Mouse (Mus musculus): Measurements from ENCODE around the gene Nprl2. TPM values are rescaled to one million over a fixed set of nuclear protein-coding genes. Genes with fewer than 3 reads are reported as not detected.

Nprl2 gene
- polyA plus RNA-seq, 1 experiment, result 83.5 TPM

DNA sequence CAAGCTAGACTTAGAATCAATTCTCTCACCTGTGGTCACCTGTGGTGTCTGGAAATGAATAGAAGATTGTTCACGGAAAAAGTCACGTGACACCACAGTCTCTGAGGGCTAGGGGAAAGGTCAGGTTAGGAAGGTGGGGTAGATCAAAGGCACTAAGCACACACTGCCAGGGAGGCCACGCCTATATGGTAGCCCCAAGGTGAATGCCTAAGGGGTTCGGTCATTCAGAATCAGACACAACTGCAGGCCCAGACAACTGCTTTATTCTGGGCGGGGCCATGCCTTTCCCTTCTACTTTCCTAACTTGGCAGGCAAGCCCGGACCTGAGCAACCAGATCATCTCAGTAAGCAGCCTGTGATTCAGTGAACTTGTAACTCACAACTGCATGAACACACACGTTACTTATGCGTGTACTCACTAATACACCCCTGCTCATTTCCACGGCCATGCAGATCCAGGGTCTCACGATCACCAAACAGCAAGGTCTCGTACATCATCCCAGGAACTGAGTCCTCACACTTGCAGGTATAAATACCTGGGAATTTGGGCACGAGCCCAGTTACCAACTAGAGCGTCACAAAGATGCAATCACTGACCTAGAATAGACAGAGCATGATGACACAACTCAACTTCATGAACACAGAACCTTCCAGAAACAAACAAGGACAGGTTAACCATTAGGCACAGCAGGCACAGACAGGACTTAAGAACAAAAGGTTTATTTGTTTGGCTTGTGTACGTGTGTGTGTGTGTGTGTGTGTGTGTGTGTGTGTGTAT, 33.7 kb downstream of the Nprl2 start:
- 88% methylated on average over 14 of the region's 14 CpGs for WGBS
- no peak for DNase-seq
- Histone ChIP-seq H3K27ac (ENCODE audit: control insufficient read depth, insufficient read depth, low read length) (no peak overlapping the region), H3K27me3 (ENCODE audit: control insufficient read depth, insufficient read depth, low read length) (no peaks in the 10 kb centered on the region), H3K36me3 (ENCODE audit: control insufficient read depth, insufficient read depth, low read length) (no peaks in the 10 kb centered on the region), H3K4me1 (replicated peaks; ENCODE audit: control insufficient read depth, insufficient read depth, low read length) (peaks cover 4% of the 10 kb centered on the region; the same call in 1 of the 2 replicates), H3K4me3 (ENCODE audit: control insufficient read depth, insufficient read depth, low read length) (no peak overlapping the region)
- TF ChIP-seq CTCF (IDR thresholded peaks at IDR 0.05; ENCODE audit: borderline replicate concordance, control insufficient read depth, extremely low read depth, insufficient read depth, low read length, poor library complexity) (no peak), POLR2A (IDR thresholded peaks at IDR 0.05; ENCODE audit: control insufficient read depth, extremely low read depth, insufficient read depth, low read length, poor library complexity) (no peak)

DNA sequence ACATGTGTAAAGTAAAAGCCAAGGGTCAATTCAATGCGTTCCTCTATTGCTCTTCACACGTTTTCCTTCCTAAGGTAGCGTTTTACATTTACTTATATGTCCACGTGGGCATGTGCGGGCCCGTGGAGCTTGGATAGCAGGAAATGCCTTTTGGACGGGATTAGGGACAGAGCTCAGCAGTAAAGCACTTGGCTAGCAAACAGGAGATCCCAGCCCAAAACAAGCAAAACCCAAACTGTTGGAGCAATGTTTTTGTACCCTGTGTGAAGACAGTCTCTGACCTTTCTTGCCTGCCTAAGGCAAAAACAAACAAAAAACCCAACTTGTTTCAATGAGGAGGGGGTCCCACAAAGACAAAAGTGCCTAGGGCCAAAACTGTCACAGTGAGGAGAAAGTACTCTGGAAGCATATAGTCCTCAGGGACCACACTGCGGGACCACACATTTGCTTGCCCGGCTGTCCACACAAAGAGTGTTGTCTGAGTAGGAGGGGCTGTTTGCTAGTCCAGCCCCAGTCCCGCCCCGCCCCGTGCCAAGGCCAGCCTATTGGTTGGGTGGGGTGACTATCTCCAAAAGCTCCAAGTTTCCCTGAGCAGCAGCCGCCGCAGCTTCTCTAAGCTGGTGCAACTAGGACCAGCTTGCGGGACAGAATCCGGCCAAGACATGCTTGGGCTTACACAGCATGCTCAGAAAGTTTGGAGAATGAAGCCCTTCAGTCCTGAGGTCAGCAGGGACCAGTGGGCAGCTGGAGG, 34.5 kb downstream of the Nprl2 start, which contains the start of gene Hyal1:
Gene Hyal1, plus strand, starts transcription at position 571 of the 751 bp plus-strand sequence.
- DNase-seq, result no peak
- WGBS, result 71% methylated on average over 16 of the region's 16 CpGs
- H3K27ac ChIP-seq (ENCODE audit: control insufficient read depth, insufficient read depth, low read length), result no peak within 1 kb of the TSS
- H3K36me3 ChIP-seq (ENCODE audit: control insufficient read depth, insufficient read depth, low read length), result no peaks in the 10 kb centered on the region
- TF ChIP-seq CTCF (IDR thresholded peaks at IDR 0.05; ENCODE audit: borderline replicate concordance, control insufficient read depth, extremely low read depth, insufficient read depth, low read length, poor library complexity), result no peak
- H3K4me3 ChIP-seq (ENCODE audit: control insufficient read depth, insufficient read depth, low read length), result no peak within 1 kb of the TSS
- no peaks in the 10 kb centered on the region for H3K27me3 ChIP-seq (ENCODE audit: control insufficient read depth, insufficient read depth, low read length)
- H3K4me1 ChIP-seq (replicated peaks; ENCODE audit: control insufficient read depth, insufficient read depth, low read length), result peaks cover 7% of the 10 kb centered on the region

DNA sequence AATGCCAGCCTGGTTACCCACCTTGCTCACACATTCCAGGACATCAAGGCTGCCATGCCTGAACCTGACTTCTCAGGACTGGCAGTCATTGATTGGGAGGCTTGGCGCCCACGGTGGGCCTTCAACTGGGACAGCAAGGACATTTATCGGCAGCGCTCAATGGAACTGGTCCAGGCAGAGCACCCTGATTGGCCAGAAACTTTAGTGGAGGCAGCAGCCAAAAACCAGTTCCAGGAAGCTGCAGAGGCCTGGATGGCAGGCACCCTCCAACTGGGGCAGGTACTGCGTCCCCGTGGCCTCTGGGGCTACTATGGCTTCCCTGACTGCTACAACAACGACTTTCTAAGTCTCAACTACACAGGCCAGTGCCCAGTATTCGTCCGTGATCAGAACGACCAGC, 35.8 kb downstream of the Nprl2 start:
- TF ChIP-seq CTCF (IDR thresholded peaks at IDR 0.05; ENCODE audit: borderline replicate concordance, control insufficient read depth, extremely low read depth, insufficient read depth, low read length, poor library complexity) (no peak), POLR2A (IDR thresholded peaks at IDR 0.05; ENCODE audit: control insufficient read depth, extremely low read depth, insufficient read depth, low read length, poor library complexity) (no peak)
- Histone ChIP-seq H3K27ac (ENCODE audit: control insufficient read depth, insufficient read depth, low read length) (no peak overlapping the region), H3K36me3 (ENCODE audit: control insufficient read depth, insufficient read depth, low read length) (no peaks in the 10 kb centered on the region), H3K27me3 (ENCODE audit: control insufficient read depth, insufficient read depth, low read length) (no peaks in the 10 kb centered on the region), H3K4me3 (ENCODE audit: control insufficient read depth, insufficient read depth, low read length) (no peak overlapping the region), H3K4me1 (replicated peaks; ENCODE audit: control insufficient read depth, insufficient read depth, low read length) (peaks cover 10% of the 10 kb centered on the region)
- no peak for DNase-seq
- 96% methylated on average over 10 of the region's 10 CpGs for WGBS

DNA sequence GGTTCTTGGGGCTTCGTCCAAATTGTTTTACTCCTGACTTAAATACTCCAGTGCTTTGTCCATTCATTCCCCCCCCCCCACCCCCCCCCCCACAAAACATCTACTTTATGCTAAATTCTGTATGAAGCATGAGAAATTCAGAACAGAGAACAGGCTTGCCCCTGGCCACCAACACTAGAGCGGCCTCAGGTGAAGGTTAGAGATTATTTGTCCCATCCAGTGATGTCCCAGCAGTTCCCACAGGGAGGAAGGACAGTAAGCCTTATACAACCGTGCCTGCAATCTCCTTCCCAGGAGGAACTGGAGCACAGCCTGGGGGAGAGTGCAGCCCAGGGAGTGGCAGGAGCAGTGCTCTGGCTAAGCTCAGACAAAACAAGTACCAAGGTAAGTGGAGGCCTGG, 36.6 kb downstream of the Nprl2 start, which contains the start of gene Naa80:
Gene Naa80, plus strand, starts transcription at position 301 of the 400 bp plus-strand sequence.
- TF ChIP-seq CTCF (IDR thresholded peaks at IDR 0.05; ENCODE audit: borderline replicate concordance, control insufficient read depth, extremely low read depth, insufficient read depth, low read length, poor library complexity) (no peak), POLR2A (IDR thresholded peaks at IDR 0.05; ENCODE audit: control insufficient read depth, extremely low read depth, insufficient read depth, low read length, poor library complexity) (no peak)
- H3K27ac ChIP-seq (ENCODE audit: control insufficient read depth, insufficient read depth, low read length), result no peak within 1 kb of the TSS
- no peaks in the 10 kb centered on the region for H3K36me3 ChIP-seq (ENCODE audit: control insufficient read depth, insufficient read depth, low read length)
- H3K4me1 ChIP-seq (replicated peaks; ENCODE audit: control insufficient read depth, insufficient read depth, low read length), result peaks cover 10% of the 10 kb centered on the region
- no peak for DNase-seq
- no peak within 1 kb of the TSS for H3K4me3 ChIP-seq (ENCODE audit: control insufficient read depth, insufficient read depth, low read length)
- 96% methylated on average over 3 of the region's 3 CpGs for WGBS
- H3K27me3 ChIP-seq (ENCODE audit: control insufficient read depth, insufficient read depth, low read length), result no peaks in the 10 kb centered on the region

DNA sequence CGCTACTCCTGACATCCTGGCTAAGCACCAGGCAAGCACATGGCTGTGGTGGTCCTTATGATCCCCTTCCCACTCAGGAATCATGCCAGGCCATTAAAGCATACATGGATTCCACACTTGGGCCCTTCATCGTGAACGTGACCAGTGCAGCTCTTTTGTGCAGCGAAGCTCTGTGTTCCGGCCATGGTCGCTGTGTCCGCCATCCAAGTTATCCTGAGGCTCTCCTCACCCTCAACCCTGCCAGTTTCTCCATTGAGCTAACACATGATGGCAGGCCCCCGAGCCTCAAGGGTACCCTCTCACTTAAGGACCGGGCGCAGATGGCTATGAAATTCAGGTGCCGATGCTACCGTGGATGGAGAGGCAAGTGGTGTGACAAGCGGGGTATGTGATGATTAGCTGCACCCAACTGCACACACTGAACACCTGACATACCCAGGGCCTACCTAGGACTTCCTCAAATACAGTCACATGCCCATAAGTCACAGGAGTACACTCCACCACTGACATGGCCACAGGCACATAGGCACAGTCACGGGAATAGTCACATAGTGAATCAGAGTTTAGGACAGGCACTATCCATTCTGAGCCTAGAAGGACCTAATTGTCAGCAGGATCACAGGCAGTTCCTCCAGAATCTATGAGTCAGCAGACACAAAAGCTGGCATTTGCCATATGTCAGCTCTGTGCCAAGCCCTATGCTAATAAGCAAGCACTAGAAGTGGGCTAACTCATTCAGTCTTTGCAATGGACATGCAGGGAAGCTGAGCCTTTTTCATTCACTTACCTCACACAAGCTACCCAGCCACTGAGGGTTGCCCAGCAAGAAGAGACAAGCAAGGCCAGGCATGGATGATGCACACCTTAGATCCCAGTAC, 37.2 kb downstream of the Nprl2 start:
- Histone ChIP-seq H3K36me3 (ENCODE audit: control insufficient read depth, insufficient read depth, low read length) (no peaks in the 10 kb centered on the region), H3K27me3 (ENCODE audit: control insufficient read depth, insufficient read depth, low read length) (no peaks in the 10 kb centered on the region), H3K27ac (ENCODE audit: control insufficient read depth, insufficient read depth, low read length) (no peak overlapping the region), H3K4me1 (replicated peaks; ENCODE audit: control insufficient read depth, insufficient read depth, low read length) (peaks cover 10% of the 10 kb centered on the region), H3K4me3 (ENCODE audit: control insufficient read depth, insufficient read depth, low read length) (no peak overlapping the region)
- 94% methylated on average over 14 of the region's 14 CpGs for WGBS
- DNase-seq, result no peak
- TF ChIP-seq CTCF (IDR thresholded peaks at IDR 0.05; ENCODE audit: borderline replicate concordance, control insufficient read depth, extremely low read depth, insufficient read depth, low read length, poor library complexity) (no peak), POLR2A (IDR thresholded peaks at IDR 0.05; ENCODE audit: control insufficient read depth, extremely low read depth, insufficient read depth, low read length, poor library complexity) (no peak)
